Mouse (Mus musculus): Measurements from ENCODE around the gene Prr5l.

DNA sequence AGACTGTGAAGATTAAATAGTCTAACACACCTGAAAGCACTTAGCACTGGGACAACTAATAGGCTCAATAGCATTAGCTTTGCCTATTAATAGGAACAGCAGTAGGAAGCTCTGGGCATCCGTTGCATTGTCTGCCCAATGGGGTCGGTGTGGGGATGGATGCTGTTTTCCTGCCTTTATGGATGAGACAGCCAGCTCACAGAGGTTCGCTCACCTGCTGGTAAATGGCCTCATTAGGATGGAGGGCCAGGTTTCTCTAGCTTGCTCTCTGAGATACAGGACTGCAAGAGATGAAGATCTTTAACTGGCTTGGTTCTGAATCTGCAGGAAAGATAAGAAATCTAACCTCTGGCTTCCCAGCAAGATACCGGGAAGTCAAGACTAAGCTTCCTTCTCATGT, 19.4 kb upstream of the Prr5l start:
- TF ChIP-seq CTCF (IDR thresholded peaks at IDR 0.05; ENCODE audit: low read depth, low read length) (no peak), POLR2A (IDR thresholded peaks at IDR 0.05; ENCODE audit: borderline replicate concordance, low read depth, low read length) (no peak)

All from bone marrow macrophage, adult 2 months (primary cell).